Mouse (Mus musculus): Measurements from ENCODE around the gene 2610301B20Rik. TPM values are rescaled to one million over a fixed set of nuclear protein-coding genes. Genes with fewer than 3 reads are reported as not detected.
"Not testable (repeated sequence)": the region's sequence is repeated elsewhere in the genome, so short reads cannot be mapped to it uniquely, and the experiment has no call there.

The 2610301B20Rik gene
- total RNA-seq, 2 experiments from 2014 or later, result 32.4 to 33.3 TPM

DNA sequence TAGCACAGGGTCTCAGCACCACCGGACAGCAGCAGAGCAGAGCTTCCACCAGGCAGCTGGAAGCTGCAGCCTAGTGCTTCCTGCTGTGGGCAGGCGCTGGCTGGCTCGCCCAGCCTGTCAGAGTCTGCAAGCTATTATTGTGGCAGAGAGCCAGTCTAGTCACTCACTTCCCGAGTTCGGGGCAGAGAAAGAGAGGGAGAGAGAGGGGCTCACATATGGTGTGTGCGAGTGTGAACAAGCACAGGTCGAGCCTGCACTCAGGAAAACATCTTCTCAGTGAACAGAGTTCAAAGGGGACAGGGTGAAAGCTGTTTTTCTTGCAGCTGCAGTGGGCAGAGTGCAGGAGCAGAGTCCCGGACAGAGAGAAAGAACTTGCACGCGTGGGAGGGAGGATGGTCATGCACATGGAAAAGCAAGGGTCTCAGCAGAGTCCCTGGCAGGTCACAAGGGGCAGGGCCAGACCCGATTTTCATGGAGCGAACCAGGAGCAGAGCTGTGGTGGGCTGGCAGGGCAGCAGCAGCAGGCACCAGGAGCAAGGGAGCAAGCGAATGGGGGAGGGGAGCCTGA lies 31.0 kb downstream of the 2610301B20Rik start:
- no peak for DNase-seq (ENCODE audit: low spot score in 2 of 2)

DNA sequence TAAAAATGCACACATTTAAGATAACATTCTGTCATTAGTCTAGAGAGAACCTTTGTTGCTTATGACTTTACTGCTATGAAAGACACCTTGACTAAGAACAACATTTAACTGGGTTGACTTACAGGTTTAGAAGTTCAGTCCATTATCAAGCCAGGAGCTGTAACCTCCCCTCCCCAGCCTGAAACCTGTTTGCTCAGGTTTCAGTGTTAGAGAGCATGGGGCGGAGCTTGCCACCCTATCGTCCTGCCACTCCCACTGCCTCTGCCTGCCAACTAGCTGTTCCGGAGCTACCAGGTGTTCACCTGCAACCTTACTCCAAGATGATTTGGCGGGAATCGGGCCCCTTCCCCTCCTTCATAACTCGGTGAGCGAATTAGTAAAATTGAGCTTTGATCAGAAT lies 37.1 kb downstream of the 2610301B20Rik start:
- not testable (repeated sequence) for DNase-seq (ENCODE audit: low spot score in 2 of 2)

DNA sequence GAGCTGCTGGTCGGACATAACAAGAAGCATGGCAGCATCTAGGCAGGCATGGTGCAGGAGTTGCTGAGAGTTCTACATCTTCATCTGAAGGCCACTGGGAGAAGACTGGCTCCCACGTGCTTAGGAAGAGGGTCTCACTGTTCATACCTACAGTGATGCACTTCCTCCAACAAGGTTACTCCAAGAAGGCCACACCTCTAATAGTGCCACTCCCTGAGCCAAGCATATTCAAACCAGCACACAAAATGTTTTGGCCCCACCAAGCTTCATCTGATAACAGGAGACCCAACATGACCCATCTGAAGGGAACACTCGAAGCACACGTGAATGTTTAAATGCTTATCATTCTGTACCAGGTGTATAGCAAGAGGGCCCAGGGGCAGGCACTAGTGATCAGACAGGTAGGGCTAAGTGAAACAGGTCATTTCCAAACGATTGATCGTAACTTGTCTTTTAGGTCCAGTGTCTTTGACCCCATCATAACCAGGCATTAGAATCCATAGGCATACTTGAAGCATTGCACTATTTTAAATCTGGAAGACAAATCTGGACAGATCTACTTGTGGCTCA lies 37.7 kb downstream of the 2610301B20Rik start:
- DNase-seq (ENCODE audit: low spot score in 2 of 2), result no peak

DNA sequence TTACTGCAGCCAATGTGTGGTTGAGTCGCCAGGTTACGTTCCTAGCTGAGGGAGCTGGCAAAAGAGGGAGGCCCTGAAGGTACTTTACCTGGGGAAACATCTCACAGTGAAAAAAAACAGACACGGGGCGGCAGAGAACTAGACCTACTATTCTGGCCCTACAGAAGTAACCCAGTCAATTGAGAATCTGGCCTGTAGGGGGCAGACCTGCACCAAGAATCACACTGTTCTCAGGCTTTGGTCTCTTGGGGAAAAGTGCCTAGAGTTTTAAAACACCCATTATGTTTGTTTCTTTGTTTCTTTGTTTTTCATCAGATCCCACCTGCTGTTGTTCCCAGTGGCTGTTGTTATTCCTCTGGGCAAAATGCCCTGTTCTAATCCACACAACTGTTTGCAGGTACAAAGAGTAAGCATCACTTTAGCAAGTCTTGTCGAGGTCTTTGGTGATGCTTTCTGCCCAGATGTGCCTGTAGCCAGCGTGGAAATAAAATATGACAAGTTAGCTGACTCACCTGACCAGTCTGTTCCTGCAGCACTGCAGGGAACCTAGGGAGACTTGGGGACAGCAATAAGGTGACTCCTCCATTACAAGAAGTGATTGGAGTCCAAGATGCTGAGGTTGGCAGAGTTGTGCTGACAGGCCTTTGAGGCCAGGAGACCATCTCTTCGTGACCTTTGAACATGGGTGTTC lies 38.5 kb downstream of the 2610301B20Rik start:
- peak; percentile 92 to 95 for DNase-seq (ENCODE audit: low spot score in 2 of 2)

DNA sequence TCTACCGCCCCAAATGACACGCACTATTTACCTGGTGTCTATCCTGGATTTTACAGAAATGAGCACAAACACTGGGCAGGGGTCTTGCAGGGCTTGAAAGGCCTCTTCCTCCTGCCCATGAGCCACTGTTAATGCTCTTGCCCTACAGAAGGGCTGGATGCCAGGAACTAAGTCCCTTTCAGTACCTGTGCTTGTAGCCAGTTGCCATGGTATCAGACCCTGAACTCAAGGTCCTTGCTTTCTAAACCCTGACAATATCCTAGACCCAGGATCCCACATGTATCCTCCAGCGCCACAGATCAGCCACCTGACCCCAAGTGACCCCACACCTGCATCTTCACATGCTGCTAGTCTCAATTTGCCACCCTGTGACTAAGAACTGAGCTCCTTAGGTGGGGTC lies 39.1 kb downstream of the 2610301B20Rik start:
- no peak for DNase-seq (ENCODE audit: low spot score in 2 of 2)

DNA sequence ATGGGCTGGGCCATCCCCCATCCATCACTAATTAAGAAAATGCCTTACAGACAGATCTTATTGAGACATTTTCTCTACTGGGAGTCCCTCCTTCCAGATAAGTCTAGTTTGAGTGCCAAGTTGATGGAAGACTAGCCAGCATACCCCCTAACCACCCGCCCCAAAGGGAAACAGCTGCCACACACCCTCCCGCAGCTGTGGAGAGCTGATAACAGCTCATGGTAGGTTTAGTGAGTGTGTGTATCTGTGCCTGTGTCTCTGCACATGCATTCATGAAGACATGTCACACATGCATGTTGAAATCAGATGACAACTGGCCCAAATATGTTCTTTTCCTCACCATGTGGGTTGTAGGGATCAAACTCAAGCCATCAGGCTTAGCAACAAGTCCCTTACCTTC lies 40.5 kb downstream of the 2610301B20Rik start:
- no peak for DNase-seq (ENCODE audit: low spot score in 2 of 2)

DNA sequence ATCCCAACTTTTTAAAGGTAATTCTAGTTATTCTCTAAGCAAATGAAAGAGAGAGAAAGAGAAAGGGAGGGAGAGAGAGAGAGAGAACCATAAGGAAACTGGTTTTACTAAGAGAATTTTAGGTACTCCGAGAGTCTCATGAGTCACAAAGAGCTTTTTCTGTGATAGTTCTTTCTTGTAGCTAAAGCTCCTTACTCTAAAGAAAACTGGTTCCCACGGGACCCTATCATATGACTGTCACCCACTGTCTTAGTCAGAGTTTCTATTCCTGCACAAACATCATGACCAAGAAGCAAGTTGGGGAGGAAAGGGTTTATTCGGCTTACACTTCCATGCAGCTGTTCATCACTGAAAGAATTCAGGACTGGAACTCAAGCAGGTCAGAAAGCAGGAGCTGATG lies 41.0 kb downstream of the 2610301B20Rik start:
- no peak for DNase-seq (ENCODE audit: low spot score in 2 of 2)

DNA sequence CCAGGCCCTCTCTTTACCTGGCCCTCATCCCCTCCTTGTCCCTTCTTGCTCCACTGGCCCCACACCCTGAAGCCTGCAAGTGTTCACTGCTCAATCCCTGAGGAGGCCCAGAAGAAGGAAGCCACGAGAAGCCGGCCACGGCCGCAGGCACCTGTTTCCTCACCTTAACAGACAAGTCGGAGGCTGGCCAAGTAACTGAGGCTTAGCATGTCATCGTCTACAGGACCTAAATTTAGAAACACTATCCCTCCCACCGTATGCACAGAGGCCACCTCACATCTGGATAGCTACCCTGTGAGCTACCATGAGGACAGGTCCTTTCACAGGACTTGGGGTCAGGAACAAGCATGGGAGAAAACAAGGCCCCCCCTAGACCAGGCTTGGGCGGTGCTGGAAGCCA lies 44.1 kb downstream of the 2610301B20Rik start:
- DNase-seq (ENCODE audit: low spot score in 2 of 2), result no peak

DNA sequence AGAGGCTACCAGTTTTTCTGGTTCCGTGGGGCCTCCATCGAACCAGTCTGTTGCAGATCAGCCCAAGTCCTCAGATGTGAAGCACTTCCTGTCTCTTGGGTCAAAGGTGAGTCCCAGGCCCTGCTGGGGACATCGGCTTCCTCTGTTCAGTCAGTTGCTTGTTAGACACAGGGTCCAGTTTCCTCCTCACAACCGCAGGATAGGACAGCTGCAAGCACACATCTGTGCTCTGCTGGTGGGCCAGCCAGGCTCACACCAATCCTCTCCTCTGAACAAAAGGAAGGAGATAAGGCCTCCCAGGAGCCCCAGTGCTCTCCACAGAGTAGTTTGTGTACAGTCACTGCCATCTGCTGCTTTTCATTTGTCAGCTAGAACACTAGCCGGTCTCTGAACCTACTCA lies 44.8 kb downstream of the 2610301B20Rik start:
- no peak for DNase-seq (ENCODE audit: low spot score in 2 of 2)

DNA sequence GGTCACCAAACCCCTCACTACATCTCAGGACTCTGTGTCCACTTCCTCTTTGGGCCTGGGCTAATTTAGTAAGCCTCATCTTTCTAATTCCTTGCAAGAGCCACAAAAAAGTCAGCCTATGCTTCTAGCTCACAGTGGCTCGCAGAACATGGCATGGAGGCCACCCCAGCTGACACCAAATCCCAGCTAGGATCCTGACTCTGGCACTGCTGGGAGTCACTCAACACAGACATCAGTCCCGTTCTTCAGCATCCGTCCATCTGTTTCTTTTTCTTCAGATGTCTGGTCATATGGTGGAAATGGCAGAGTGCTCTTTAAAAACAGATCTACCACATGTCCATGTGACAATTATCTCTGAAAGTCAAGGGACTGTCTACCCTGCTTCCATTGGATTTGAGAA lies 45.2 kb downstream of the 2610301B20Rik start:
- DNase-seq (ENCODE audit: low spot score in 2 of 2), result peak in 1 of 2 experiments; percentile 26

DNA sequence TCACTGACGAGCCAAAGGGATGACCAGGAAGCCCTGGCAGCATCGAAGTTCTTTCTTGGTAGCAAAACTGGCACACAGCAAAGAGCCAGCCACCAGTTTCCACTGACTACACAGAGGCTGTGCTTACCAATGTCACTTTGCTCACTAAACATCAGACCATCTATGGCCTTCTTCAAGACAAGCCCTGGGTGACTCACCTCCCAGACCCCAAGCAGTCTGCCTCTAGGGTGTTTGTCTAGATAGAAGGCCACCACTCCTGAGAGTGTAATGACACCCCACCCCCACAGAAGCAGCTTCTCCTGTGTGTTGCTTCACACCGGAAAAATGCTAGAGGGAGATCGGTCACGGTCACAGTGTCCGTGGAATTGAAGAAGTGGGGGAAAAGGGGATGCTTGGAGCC lies 45.7 kb downstream of the 2610301B20Rik start:
- DNase-seq (ENCODE audit: low spot score in 2 of 2), result no peak

DNA sequence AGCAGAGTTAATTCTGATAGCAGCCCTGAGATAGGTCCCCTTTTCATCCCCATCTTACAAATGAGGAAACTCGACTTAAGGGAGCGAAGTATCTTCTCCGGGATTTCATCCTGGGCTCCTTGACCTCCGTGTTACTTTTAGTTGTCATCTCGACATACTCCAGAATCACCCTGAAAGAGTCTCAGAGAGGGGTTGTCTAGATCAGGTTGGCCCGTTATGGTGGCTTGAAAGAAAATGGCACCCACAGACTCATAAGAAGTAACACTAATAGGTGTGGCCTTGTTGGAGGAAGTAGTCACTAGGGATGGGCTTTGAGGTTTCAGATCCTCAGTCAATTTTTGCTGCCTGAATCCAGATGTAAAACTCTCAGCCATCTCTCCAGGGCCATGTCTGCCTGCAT lies 46.3 kb downstream of the 2610301B20Rik start:
- no peak for DNase-seq (ENCODE audit: low spot score in 2 of 2)

DNA sequence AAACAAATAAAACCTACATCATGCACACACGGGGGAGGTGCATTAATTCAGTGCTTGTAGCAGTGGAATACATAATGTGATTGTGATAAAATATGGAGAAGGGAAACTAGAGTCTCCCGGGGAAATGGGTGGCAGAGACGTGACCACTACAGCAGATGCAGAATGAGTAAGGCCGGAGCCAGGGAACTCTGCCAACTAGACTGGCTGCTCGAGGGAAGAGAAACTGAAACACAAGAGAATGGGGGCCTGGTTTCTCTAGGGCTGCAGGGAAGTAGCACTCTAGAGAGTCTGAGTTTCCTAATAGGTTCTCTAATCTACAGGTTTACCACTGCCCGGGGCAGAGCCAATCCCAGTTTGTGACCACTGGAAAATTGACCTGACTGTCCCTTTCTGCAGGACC lies 48.9 kb downstream of the 2610301B20Rik start:
- peak; percentile 42 to 76 for DNase-seq (ENCODE audit: low spot score in 2 of 2)

DNA sequence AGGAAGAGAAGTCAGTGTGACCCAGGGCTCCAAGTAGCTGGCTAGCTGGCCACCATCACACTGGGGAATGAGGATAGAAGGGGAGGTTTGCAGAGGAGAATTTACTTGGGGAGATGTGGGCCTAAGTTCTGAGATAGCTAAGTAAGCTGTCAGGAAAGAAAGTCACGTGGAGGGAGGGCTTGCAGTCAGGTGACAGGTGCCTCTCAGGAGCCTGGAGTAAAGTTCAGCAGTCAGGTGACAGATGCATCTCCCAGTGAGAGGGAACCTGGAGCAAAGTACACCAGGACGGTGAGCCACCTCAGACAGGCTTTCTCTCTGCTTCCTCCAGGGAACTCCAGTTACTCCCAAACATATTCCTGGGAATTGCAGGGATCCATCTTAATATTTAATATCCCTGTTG lies 49.8 kb downstream of the 2610301B20Rik start:
- DNase-seq (ENCODE audit: low spot score in 2 of 2), result no peak

DNA sequence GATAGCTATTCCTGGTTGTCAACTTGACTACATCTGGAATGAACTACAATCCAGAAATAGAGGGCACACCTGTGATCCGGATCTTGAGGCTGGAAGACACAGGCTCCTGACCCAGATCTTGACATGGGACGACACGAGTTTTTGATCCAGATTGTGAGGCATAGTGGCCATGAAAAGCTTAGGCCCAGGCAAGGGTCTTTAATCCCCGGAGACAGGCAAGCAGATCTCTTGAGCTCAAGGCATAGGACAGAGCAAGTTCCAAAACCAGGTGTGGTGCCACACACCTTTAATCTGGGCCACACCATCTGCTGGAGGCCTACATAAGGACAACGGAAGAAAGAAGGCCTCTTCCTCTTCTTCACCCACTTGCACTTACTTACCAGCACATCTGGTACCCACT lies 50.2 kb downstream of the 2610301B20Rik start:
- no peak for DNase-seq (ENCODE audit: low spot score in 2 of 2)

DNA sequence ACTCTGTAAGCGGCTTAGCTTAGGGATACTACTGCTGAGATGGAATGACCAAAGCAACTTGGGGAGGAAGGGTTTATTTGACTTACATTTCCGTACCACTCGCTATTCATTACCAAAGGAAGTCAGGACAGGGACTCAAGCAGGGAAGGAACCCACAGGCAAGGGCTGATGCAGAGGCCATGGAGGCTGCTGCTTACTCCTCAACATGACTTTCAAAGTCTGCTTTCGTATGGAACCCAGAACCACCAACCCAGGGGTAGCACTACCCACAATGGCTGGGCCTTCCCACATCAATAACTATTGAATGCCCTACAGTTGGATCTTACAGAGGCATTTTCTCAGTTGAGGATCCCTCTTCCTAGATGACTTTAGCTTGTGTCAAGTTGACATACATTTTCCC lies 52.1 kb downstream of the 2610301B20Rik start:
- DNase-seq (ENCODE audit: low spot score in 2 of 2), result no peak

DNA sequence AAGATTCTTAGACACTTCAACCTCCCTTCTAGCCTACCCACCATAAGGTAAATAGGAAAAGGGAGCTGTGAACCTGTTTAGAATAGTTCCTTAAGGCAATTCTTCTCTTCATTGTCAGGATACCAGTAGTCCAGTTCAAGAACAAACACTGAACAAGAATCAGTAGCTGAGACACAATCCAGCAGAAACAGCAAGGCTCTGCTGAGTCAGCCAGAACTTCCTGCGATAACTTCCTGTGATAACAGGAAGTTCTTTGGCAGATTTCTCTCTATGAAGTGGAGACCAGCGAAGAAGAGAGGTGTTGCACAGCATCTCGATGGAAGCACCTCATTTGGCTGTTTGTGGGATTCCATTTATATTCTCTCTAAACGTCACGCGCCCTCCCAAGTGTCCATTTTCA lies 53.9 kb downstream of the 2610301B20Rik start:
- no peak for DNase-seq (ENCODE audit: low spot score in 2 of 2)

DNA sequence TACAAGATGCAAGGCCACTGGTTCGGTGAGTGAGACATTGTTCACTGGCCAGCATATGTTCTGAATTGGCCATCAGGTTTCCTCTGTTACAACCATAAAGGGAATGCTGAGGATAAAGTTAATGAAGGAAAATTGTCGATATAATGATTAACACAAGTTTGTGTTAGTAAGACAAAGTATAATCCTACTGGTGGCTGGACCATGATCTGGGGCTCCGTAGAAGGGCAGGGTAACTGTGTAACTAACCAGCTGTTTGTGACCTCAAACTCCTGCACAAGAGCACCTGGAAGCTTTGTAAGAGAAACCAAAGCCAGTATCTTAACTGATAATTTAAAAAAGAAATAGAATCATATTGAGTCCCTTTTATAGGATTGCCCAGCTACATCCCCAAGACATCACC lies 55.4 kb downstream of the 2610301B20Rik start:
- no peak for DNase-seq (ENCODE audit: low spot score in 2 of 2)

DNA sequence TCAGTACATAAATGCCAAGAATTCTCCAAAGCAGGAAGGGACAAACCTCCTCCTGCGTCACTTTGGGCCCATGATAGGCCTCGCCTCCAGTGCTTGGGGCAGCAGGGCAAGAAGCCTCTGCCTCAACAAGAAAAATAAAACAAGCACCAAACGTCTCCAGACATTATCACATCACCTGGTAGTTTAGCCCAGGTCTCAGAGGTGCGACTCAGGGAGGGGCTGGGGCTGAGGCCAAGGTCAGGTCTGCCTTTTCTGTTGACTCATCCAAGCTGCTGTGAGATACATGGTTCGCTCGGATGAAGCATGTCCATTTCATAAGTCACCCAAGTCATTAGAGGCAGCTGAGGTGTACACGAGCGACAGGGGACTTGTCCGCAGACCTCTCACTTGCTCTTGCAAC lies 56.7 kb downstream of the 2610301B20Rik start:
- no peak for DNase-seq (ENCODE audit: low spot score in 2 of 2)

DNA sequence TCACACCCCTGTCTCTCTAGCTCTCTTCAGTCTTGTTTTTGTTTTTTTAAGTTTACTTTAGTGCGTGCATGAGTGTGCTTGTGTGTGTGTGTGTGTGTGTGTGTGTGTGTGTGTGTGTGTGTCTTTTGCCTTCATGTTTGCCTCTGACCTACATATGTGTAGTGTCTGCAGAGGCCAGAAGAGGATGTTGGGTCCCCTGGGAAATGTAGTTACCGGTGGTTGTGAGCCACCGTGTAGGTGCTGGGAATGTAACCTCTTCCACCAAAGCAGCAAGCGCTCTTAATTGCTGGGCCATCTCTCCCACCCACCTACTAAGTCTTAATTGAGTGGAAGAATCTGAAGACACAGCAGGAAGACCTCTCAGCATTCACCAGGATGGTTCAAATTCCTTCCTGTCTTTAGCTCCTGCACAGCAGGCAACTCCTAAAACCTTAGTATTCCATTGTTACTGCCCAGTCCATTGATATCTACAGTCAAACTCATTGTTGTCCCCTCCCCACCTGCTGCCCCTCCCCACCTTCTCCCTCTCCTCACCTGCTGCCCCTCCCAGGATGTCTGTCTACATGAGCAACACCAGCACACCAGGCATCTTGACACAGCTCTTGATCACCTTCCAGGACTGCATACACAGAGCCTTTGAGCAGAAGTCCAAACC lies 57.9 kb downstream of the 2610301B20Rik start:
- DNase-seq (ENCODE audit: low spot score in 2 of 2), result no peak

DNA sequence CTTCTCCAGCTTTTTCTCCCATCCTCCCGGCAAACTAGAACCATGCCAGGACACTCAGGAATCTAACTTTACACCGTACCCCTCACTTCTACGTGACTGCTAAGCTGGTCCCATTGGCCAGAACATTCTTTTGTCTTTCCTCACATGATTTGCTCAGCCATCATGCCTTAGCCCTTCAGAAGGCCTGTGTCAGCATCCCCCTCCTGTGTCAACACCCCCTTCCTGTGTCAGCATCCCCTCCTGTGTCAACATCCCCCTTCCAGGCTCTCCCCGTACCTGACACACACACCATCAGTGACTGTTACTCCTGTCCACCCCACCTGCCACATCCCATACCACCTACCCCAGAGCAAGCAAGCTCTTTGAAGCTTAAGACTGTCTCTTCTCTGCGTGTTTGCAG lies 58.5 kb downstream of the 2610301B20Rik start:
- DNase-seq (ENCODE audit: low spot score in 2 of 2), result no peak

DNA sequence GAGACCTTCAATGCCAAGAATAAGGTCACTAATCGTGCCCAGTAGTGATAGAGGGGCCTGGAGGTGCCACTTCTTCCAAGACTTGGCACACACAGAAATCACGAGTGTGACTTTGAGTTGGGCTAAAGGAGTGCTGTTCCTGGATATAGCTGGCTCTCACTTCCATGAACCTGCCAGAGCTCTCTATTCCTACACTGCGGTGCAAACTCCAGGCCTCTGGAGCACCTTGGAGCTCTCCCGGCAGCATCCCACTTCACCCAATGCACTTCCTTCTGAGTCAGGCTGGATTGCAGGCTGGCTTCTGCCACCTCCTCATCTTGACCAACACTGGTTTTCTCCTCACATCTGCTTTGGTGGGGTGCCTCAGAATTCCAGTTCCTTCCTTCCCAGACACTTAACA lies 62.5 kb downstream of the 2610301B20Rik start:
- no peak for DNase-seq (ENCODE audit: low spot score in 2 of 2)

All from layer of hippocampus, postnatal 14 days (tissue).